Mouse (Mus musculus): Measurements from ENCODE around the gene Bpi. TPM values are rescaled to one million over a fixed set of nuclear protein-coding genes. Genes with fewer than 3 reads are reported as not detected.

Gene Bpi
- 0.03 TPM in 2 replicates for polyA plus RNA-seq (2012; rRNA removed)
- polyA plus RNA-seq (2014; fragmentation: Nextera tagmentation; extraction: Ambion mirVana), result not detected in 2 replicates

DNA sequence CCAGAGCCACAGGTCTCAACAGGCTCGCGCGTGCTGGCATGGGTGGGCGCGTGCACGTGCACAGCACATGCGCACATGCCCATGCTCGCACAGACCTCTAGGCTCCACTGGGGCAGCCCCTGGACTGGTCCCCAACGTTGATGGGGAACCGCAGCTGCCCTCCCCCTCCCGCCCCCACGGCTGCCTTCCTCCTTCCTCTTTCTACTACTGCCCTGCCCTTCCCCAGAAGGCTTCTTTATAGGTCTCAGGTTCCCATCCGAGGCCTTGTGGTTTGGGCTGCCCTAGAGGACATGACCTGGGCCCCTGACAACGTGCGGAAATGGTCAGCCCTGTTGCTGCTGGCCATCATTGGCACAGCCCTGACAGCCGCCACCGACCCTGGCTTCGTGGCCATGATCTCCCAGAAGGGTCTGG is at the start of gene Bpi:
Gene Bpi (plus strand): TSS at position 90 of the 414 bp plus-strand sequence.
- no peak for DNase-seq (ENCODE audit: low spot score)

DNA sequence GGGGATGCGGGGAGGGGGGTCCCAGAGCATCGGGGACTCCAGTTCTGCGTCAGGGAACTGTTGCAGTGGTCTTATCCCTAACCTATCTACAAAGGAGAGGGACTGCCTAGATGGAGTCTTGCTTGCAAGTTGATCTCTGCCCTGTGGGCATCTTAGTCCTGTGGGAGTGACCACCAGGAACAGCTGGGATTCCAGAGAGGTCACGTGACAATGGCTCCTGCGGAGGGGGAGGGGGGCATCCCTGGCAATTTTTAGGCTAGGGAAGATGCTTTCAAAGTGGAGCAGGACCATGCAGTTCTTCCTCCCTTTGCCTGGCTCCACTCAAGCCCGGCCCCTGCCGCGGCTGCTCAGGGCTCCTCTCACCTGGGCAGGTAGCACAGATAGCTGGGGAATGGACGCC is 48.1 kb upstream of the Bpi start:
- no peak overlapping the region for H3K27ac ChIP-seq (replicated peaks; ENCODE audit: low read depth, low read length)
- no peak overlapping the region for H3K4me2 ChIP-seq (replicated peaks; ENCODE audit: low read depth, low read length, severe bottlenecking)
- H3K4me1 ChIP-seq (ENCODE audit: control insufficient read depth, insufficient read depth, low read length), result peaks cover 8% of the 10 kb centered on the region; the same call in 1 of the 2 replicates
- no peak for DNase-seq (ENCODE audit: low spot score)
- H3K36me3 ChIP-seq (ENCODE audit: control insufficient read depth, insufficient read depth, low read length), result peaks cover 35% of the 10 kb centered on the region
- ATAC-seq (ENCODE audit: low FRiP score, low read depth), result no peak
- 47% methylated on average over 9 of the region's 9 CpGs for WGBS
- H3K9me3 ChIP-seq (ENCODE audit: control insufficient read depth, low read length), result no peaks in the 10 kb centered on the region
- no peak overlapping the region for H3K9ac ChIP-seq (ENCODE audit: low read depth, low read length, severe bottlenecking)
- no peak overlapping the region for H3K4me3 ChIP-seq (replicated peaks; ENCODE audit: low read length)
- H3K27me3 ChIP-seq (ENCODE audit: control insufficient read depth, insufficient read depth, low read length), result no peaks in the 10 kb centered on the region
- TF ChIP-seq POLR2A (IDR thresholded peaks at IDR 0.05; ENCODE audit: borderline replicate concordance, extremely low read depth, insufficient read depth, insufficient read length), result no peak

More for the DNA sequence above, at the start of gene Bpi:
- Histone ChIP-seq H3K4me3 (replicated peaks; ENCODE audit: low read length) (no peak within 1 kb of the TSS), H3K27me3 (ENCODE audit: control insufficient read depth, insufficient read depth, low read length) (no peaks in the 10 kb centered on the region), H3K4me1 (ENCODE audit: control insufficient read depth, insufficient read depth, low read length) (peaks cover 9% of the 10 kb centered on the region; the same call in 1 of the 2 replicates), H3K9me3 (ENCODE audit: control insufficient read depth, low read length) (no peaks in the 10 kb centered on the region), H3K36me3 (ENCODE audit: control insufficient read depth, insufficient read depth, low read length) (no peaks in the 10 kb centered on the region), H3K9ac (ENCODE audit: low read depth, low read length, severe bottlenecking) (no peak within 1 kb of the TSS), H3K4me2 (replicated peaks; ENCODE audit: low read depth, low read length, severe bottlenecking) (peak within 1 kb of the TSS; percentile 8; the same call in 1 of the 2 replicates), H3K27ac (replicated peaks; ENCODE audit: low read depth, low read length) (no peak within 1 kb of the TSS)
- WGBS, result 47% methylated on average over 18 of the region's 18 CpGs
- ATAC-seq (ENCODE audit: low FRiP score, low read depth), result no peak
- TF ChIP-seq POLR2A (IDR thresholded peaks at IDR 0.05; ENCODE audit: borderline replicate concordance, extremely low read depth, insufficient read depth, insufficient read length), result no peak

DNA sequence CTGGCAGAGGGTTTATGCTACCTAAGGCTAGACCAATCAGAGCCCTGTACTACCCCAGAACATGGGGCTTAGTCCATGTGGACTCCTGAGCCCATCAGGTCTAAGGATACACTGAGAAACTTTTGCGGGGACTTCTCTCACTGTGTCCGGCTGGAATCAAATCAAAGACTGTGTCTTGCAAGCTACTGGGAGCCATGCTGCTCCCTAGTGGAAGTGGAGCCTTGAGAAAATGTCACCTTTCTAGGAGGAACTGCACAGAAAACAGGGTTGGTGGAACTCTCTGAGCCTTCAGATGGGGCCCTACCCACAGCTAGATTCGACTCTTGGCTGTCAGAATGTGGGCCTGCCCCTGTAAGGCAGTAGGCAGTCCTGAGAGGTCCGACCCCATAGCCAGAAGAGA is 47.4 kb upstream of the Bpi start:
- WGBS, result 45% methylated on average over 4 of the region's 4 CpGs
- Histone ChIP-seq H3K27me3 (ENCODE audit: control insufficient read depth, insufficient read depth, low read length) (no peaks in the 10 kb centered on the region), H3K36me3 (ENCODE audit: control insufficient read depth, insufficient read depth, low read length) (peaks cover 43% of the 10 kb centered on the region), H3K4me3 (replicated peaks; ENCODE audit: low read length) (no peak overlapping the region), H3K4me2 (replicated peaks; ENCODE audit: low read depth, low read length, severe bottlenecking) (no peak overlapping the region), H3K4me1 (ENCODE audit: control insufficient read depth, insufficient read depth, low read length) (peaks cover 11% of the 10 kb centered on the region; the same call in 1 of the 2 replicates), H3K9me3 (ENCODE audit: control insufficient read depth, low read length) (no peaks in the 10 kb centered on the region), H3K27ac (replicated peaks; ENCODE audit: low read depth, low read length) (no peak overlapping the region), H3K9ac (ENCODE audit: low read depth, low read length, severe bottlenecking) (no peak overlapping the region)
- no peak for ATAC-seq (ENCODE audit: low FRiP score, low read depth)
- DNase-seq (ENCODE audit: low spot score), result no peak
- TF ChIP-seq POLR2A (IDR thresholded peaks at IDR 0.05; ENCODE audit: borderline replicate concordance, extremely low read depth, insufficient read depth, insufficient read length), result no peak

- ATAC-seq (ENCODE audit: low FRiP score, low read depth) (no peak), DNase-seq (ENCODE audit: low spot score) (no peak)
- peaks cover 47% of the 10 kb centered on the region for H3K36me3 ChIP-seq (ENCODE audit: control insufficient read depth, insufficient read depth, low read length)
- no peak overlapping the region for H3K27ac ChIP-seq (replicated peaks; ENCODE audit: low read depth, low read length)
- H3K9me3 ChIP-seq (ENCODE audit: control insufficient read depth, low read length), result no peaks in the 10 kb centered on the region
- no peak overlapping the region for H3K4me3 ChIP-seq (replicated peaks; ENCODE audit: low read length)
- 22% methylated on average over 10 of the region's 10 CpGs for WGBS
- no peak for TF ChIP-seq POLR2A (IDR thresholded peaks at IDR 0.05; ENCODE audit: borderline replicate concordance, extremely low read depth, insufficient read depth, insufficient read length)
- no peaks in the 10 kb centered on the region for H3K27me3 ChIP-seq (ENCODE audit: control insufficient read depth, insufficient read depth, low read length)
- no peak overlapping the region for H3K9ac ChIP-seq (ENCODE audit: low read depth, low read length, severe bottlenecking)
- H3K4me2 ChIP-seq (replicated peaks; ENCODE audit: low read depth, low read length, severe bottlenecking), result no peak overlapping the region
- H3K4me1 ChIP-seq (ENCODE audit: control insufficient read depth, insufficient read depth, low read length), result peaks cover 11% of the 10 kb centered on the region; the same call in 1 of the 2 replicates
Observed at GRCm38 (mm10) chr2:158210958-158211357, 46.9 kb upstream of the Bpi start.

DNA sequence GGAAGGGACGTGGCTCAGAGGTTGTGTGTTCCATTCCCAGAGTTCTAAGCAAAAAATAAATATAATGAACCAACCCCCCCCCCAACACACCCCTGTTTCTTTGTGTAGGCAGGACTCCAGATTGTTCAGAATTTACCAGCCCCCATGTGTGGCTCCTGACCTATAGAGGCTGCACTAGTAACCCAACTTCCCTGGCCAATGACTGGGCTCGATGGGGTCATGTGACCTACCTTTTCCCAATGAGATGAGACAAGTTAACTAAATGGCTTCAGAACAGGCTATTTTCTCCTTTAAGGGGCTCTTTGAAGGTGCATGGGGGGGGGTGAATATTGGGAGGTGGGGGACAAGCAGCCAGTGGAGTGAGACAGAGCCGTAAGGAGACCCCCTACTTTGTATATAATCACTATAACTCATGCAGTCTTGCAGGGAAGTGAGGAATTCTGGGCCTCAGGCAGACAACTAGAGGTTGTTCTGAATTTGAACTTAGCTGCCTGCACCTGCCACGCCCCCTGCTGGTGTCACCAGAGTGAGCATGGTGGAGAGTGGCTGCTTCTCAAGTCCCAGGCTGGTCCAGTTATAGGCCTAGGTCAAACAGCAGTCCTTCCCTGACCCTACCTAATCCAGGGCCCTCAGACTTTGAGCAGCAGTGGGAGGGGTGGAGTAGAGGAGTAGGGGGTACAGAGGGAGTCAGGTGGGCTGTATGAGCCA is 46.0 kb upstream of the Bpi start:
- H3K9me3 ChIP-seq (ENCODE audit: control insufficient read depth, low read length), result no peaks in the 10 kb centered on the region
- DNase-seq (ENCODE audit: low spot score) (no peak), ATAC-seq (ENCODE audit: low FRiP score, low read depth) (no peak)
- peaks cover 11% of the 10 kb centered on the region; the same call in 1 of the 2 replicates for H3K4me1 ChIP-seq (ENCODE audit: control insufficient read depth, insufficient read depth, low read length)
- peaks cover 54% of the 10 kb centered on the region for H3K36me3 ChIP-seq (ENCODE audit: control insufficient read depth, insufficient read depth, low read length)
- H3K4me3 ChIP-seq (replicated peaks; ENCODE audit: low read length), result no peak overlapping the region
- H3K27ac ChIP-seq (replicated peaks; ENCODE audit: low read depth, low read length), result no peak overlapping the region
- H3K9ac ChIP-seq (ENCODE audit: low read depth, low read length, severe bottlenecking), result no peak overlapping the region
- no peaks in the 10 kb centered on the region for H3K27me3 ChIP-seq (ENCODE audit: control insufficient read depth, insufficient read depth, low read length)
- H3K4me2 ChIP-seq (replicated peaks; ENCODE audit: low read depth, low read length, severe bottlenecking), result no peak overlapping the region
- WGBS, result 60% methylated on average over 4 of the region's 4 CpGs
- no peak for TF ChIP-seq POLR2A (IDR thresholded peaks at IDR 0.05; ENCODE audit: borderline replicate concordance, extremely low read depth, insufficient read depth, insufficient read length)
